Mouse (Mus musculus): ENCODE data around the gene Coro1a.

DNA sequence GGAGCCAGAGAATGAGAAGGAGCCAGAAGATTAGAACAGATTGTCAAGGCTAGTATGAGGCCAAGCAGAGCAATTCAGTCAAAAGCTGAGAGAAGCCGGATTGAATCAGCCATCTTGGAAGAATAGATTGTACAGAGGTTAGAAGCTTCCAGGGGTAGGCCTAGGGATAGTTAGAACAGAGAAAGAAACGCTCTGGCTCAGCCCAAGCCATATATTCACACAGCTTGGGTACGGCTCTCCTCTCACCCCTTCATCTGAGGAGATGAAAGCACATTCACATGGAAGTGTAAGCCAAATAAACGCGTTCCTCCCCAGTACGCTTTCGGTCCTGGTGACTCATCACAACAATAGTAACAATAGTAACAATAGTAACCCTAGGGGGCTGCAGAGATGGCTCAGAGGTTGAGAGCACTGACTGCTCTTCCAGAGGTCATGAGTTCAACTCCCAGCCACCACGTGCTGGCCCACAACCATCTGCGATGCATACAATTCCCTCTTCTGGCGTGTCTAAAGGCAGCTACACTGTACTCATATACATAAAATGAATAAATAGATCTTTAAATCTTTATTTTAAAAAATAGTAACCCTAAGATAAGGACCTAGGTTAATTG is 13.0 kb downstream of the Coro1a start:
- no peak for TF ChIP-seq CTCF (IDR thresholded peaks at IDR 0.05; ENCODE audit: extremely low read depth, insufficient read depth, low read length)
- TF ChIP-seq POLR2A (IDR thresholded peaks at IDR 0.05; ENCODE audit: extremely low read depth, insufficient read depth, low read length): no peak
